Mouse (Mus musculus) cerebellum, postnatal 36 days (tissue): ENCODE results near the gene Pde6d.
"Not testable (repeated sequence)": the region's sequence is repeated elsewhere in the genome, so short reads cannot be mapped to it uniquely, and the experiment has no call there.

Experiments used
- DNase-seq, 2 experiments: peaks; one replicate each; pipeline ENCODE4 v3.0.0; 2021 to 2022; ENCODE audit warnings: mixed read lengths in 2 of 2

Pde6d gene

GRCm38 (mm10) chr1:86524619-86525498 lies 57.6 kb downstream of the Pde6d start:
- peak; percentile 100 for DNase-seq

GRCm38 (mm10) chr1:86523776-86524618 lies 58.4 kb downstream of the Pde6d start:
- DNase-seq: no peak

- DNase-seq: peak in 1 of 2 experiments; percentile 44
Observed at GRCm38 (mm10) chr1:86522286-86522871, 60.0 kb downstream of the Pde6d start.

- no peak for DNase-seq
Observed at GRCm38 (mm10) chr1:86520361-86520760, 62.1 kb downstream of the Pde6d start.

- DNase-seq: no peak
Observed at GRCm38 (mm10) chr1:86517076-86517475, 65.4 kb downstream of the Pde6d start.

- DNase-seq: no peak
Observed at GRCm38 (mm10) chr1:86515715-86516410, 66.6 kb downstream of the Pde6d start.

- not testable (repeated sequence) for DNase-seq
Observed at GRCm38 (mm10) chr1:86513031-86513430, 69.4 kb downstream of the Pde6d start.

GRCm38 (mm10) chr1:86512154-86512720 lies 70.2 kb downstream of the Pde6d start:
- no peak for DNase-seq

GRCm38 (mm10) chr1:86510676-86511441 lies 71.6 kb downstream of the Pde6d start:
- no peak for DNase-seq

- no peak for DNase-seq
Observed at GRCm38 (mm10) chr1:86510266-86510665, 72.2 kb downstream of the Pde6d start.

- DNase-seq: peak in 1 of 2 experiments; percentile 67
Observed at GRCm38 (mm10) chr1:86509410-86509809, 73.0 kb downstream of the Pde6d start.

- no peak for DNase-seq
Observed at GRCm38 (mm10) chr1:86507866-86508265, 74.6 kb downstream of the Pde6d start.

- DNase-seq: no peak
Observed at GRCm38 (mm10) chr1:86506420-86506819, 76.0 kb downstream of the Pde6d start.

GRCm38 (mm10) chr1:86505461-86505860 lies 77.0 kb downstream of the Pde6d start:
- no peak for DNase-seq

GRCm38 (mm10) chr1:86504697-86505421 lies 77.6 kb downstream of the Pde6d start:
- no peak for DNase-seq

GRCm38 (mm10) chr1:86503906-86504696 lies 78.3 kb downstream of the Pde6d start:
- DNase-seq: peak; percentile 90 to 93

GRCm38 (mm10) chr1:86503165-86503747 lies 79.2 kb downstream of the Pde6d start:
- DNase-seq: peak in 1 of 2 experiments; percentile 23

GRCm38 (mm10) chr1:86502221-86503048 lies 80.0 kb downstream of the Pde6d start:
- DNase-seq: peak in 1 of 2 experiments; percentile 15
